Mouse (Mus musculus): ENCODE measurements at regions not wholly inside any gene's neighbourhood (a gene's known extent, or its start where the extent isn't known, plus 50 kb on each side); places are given as distances from the start of the nearest gene placed in this dataset.

DNA sequence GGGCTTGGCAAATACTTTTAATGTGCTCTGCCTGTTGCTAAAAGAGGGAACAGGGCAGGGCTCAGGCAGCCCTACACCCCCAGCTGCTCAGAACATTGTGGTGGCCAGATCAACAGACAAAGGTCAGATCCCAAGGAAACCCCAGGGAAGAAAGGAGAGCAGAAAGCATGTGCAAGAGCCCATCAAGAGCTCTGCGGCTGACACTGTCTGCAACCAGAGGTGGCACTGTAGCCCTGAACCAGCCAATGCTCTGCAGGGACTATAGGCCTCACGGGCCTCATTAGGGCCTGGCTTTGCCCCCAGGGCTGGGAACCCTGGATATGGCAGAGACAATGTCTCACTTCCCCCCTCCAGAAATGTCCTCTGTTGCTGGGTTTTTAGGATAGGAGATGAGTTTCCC, 93.8 kb downstream of the 1810010D01Rik start:
- TF ChIP-seq CTCF (IDR thresholded peaks at IDR 0.05; ENCODE audit: low read depth) (peak; percentile 31; the same call in 1 of the 2 replicates), EP300 (IDR thresholded peaks at IDR 0.05; ENCODE audit: low read depth) (no peak)
- no peak for DNase-seq (ENCODE audit: low read depth in 3 of 3, low spot score in 3 of 3)
- Histone ChIP-seq H3K36me3 (replicated peaks; ENCODE audit: control insufficient read depth, insufficient read depth, low read depth) (no peaks in the 10 kb centered on the region), H3K27ac (no peak overlapping the region), H3K4me2 (ENCODE audit: low read depth) (no peak overlapping the region), H3K9ac (replicated peaks) (no peak overlapping the region), H3K4me1 (replicated peaks; ENCODE audit: control insufficient read depth in 2 of 2, insufficient read depth in 2 of 2, low read length in 1 of 2) (peaks cover 0 to 16% of the 10 kb centered on the region in 2 experiments; a peak in 2 of 4 replicates), H3K9me3 (ENCODE audit: control insufficient read depth, low read length) (no peaks in the 10 kb centered on the region), H3K4me3 (ENCODE audit: insufficient read depth in 1 of 2, low read depth in 2 of 2, low read length in 2 of 2) (no peak overlapping the region), H3K27me3 (ENCODE audit: control insufficient read depth, insufficient read depth, low read length) (no peaks in the 10 kb centered on the region)
- no peak for ATAC-seq (ENCODE audit: insufficient read depth)
- 43% methylated on average over 2 of the region's 2 CpGs for WGBS (ENCODE audit: insufficient replicate concordance)

GRCm38 (mm10) chr7:145112887-145113531, 94.9 kb downstream of the 1810010D01Rik start:
- Histone ChIP-seq H3K4me3 (ENCODE audit: insufficient read depth in 1 of 2, low read depth in 2 of 2, low read length in 2 of 2) (no peak overlapping the region), H3K27ac (no peak overlapping the region), H3K27me3 (ENCODE audit: control insufficient read depth, insufficient read depth, low read length) (no peaks in the 10 kb centered on the region), H3K36me3 (replicated peaks; ENCODE audit: control insufficient read depth, insufficient read depth, low read depth) (no peaks in the 10 kb centered on the region), H3K9me3 (ENCODE audit: control insufficient read depth, low read length) (no peaks in the 10 kb centered on the region), H3K9ac (replicated peaks) (no peak overlapping the region), H3K4me2 (ENCODE audit: low read depth) (no peak overlapping the region), H3K4me1 (replicated peaks; ENCODE audit: control insufficient read depth in 2 of 2, insufficient read depth in 2 of 2, low read length in 1 of 2) (peaks cover 0 to 16% of the 10 kb centered on the region in 2 experiments; a peak in 2 of 4 replicates)
- no peak for ATAC-seq (ENCODE audit: insufficient read depth)
- TF ChIP-seq CTCF (IDR thresholded peaks at IDR 0.05; ENCODE audit: low read depth): no peak
- no peak for TF ChIP-seq EP300 (IDR thresholded peaks at IDR 0.05; ENCODE audit: low read depth)
- WGBS (ENCODE audit: insufficient replicate concordance): 43% methylated on average over 7 of the region's 7 CpGs
- DNase-seq (ENCODE audit: low read depth in 3 of 3, low spot score in 3 of 3): no peak

GRCm38 (mm10) chr7:145112146-145112830, 95.6 kb downstream of the 1810010D01Rik start:
- Histone ChIP-seq H3K9ac (replicated peaks) (no peak overlapping the region), H3K27me3 (ENCODE audit: control insufficient read depth, insufficient read depth, low read length) (no peaks in the 10 kb centered on the region), H3K27ac (no peak overlapping the region), H3K4me1 (replicated peaks; ENCODE audit: control insufficient read depth in 2 of 2, insufficient read depth in 2 of 2, low read length in 1 of 2) (peaks cover 0 to 16% of the 10 kb centered on the region in 2 experiments; a peak in 2 of 4 replicates), H3K4me3 (ENCODE audit: insufficient read depth in 1 of 2, low read depth in 2 of 2, low read length in 2 of 2) (no peak overlapping the region), H3K4me2 (ENCODE audit: low read depth) (no peak overlapping the region), H3K36me3 (replicated peaks; ENCODE audit: control insufficient read depth, insufficient read depth, low read depth) (no peaks in the 10 kb centered on the region), H3K9me3 (ENCODE audit: control insufficient read depth, low read length) (no peaks in the 10 kb centered on the region)
- no peak for TF ChIP-seq CTCF (IDR thresholded peaks at IDR 0.05; ENCODE audit: low read depth)
- TF ChIP-seq EP300 (IDR thresholded peaks at IDR 0.05; ENCODE audit: low read depth): no peak
- no peak for DNase-seq (ENCODE audit: low read depth in 3 of 3, low spot score in 3 of 3)
- no peak for ATAC-seq (ENCODE audit: insufficient read depth)

- Histone ChIP-seq H3K4me2 (ENCODE audit: low read depth) (peak overlapping the region; percentile 24; the same call in 1 of the 2 replicates), H3K4me3 (ENCODE audit: insufficient read depth in 1 of 2, low read depth in 2 of 2, low read length in 2 of 2) (no peak overlapping the region), H3K27me3 (ENCODE audit: control insufficient read depth, insufficient read depth, low read length) (no peaks in the 10 kb centered on the region), H3K36me3 (replicated peaks; ENCODE audit: control insufficient read depth, insufficient read depth, low read depth) (no peaks in the 10 kb centered on the region), H3K9ac (replicated peaks) (no peak overlapping the region), H3K4me1 (replicated peaks; ENCODE audit: control insufficient read depth in 2 of 2, insufficient read depth in 2 of 2, low read length in 1 of 2) (peaks cover 0 to 16% of the 10 kb centered on the region in 2 experiments; a peak in 2 of 4 replicates), H3K27ac (no peak overlapping the region; the same call in 1 of the 2 replicates), H3K9me3 (ENCODE audit: control insufficient read depth, low read length) (no peaks in the 10 kb centered on the region)
- TF ChIP-seq EP300 (IDR thresholded peaks at IDR 0.05; ENCODE audit: low read depth) (no peak), CTCF (IDR thresholded peaks at IDR 0.05; ENCODE audit: low read depth) (no peak)
- ATAC-seq (ENCODE audit: insufficient read depth) (peak; percentile 56), DNase-seq (ENCODE audit: low read depth in 3 of 3, low spot score in 3 of 3) (no peak)
- WGBS (ENCODE audit: insufficient replicate concordance): 16% methylated on average over 20 of the region's 20 CpGs
These were observed 96.4 kb downstream of the 1810010D01Rik start for GRCm38 (mm10) chr7:145111252-145112131.

All from liver, embryonic 14.5 days (tissue).